Mouse (Mus musculus) urinary bladder, adult 2 months (tissue): ENCODE data around the gene Lsamp. TPM values are rescaled to one million over a fixed set of nuclear protein-coding genes. Genes with fewer than 3 reads are reported as not detected.
A peak's percentile ranks its signal among the peaks of the same experiment; 100 is the strongest.

ENCODE experiments used
- DNase-seq: peaks from one replicate; pipeline ENCODE4 v3.0.0; 2022; ENCODE audit warnings: low spot score
- polyA plus RNA-seq: library from polyadenylated mRNA; depleted of rRNA; stranded (reverse); fragments of >200 nt; gene quantifications from 2 replicates; pipeline ENCODE4 v1.2.3, GENCODE M21; 2012; rRNA removed

Lsamp gene
- 4.7 and 9.3 TPM in 2 replicates for polyA plus RNA-seq

DNA sequence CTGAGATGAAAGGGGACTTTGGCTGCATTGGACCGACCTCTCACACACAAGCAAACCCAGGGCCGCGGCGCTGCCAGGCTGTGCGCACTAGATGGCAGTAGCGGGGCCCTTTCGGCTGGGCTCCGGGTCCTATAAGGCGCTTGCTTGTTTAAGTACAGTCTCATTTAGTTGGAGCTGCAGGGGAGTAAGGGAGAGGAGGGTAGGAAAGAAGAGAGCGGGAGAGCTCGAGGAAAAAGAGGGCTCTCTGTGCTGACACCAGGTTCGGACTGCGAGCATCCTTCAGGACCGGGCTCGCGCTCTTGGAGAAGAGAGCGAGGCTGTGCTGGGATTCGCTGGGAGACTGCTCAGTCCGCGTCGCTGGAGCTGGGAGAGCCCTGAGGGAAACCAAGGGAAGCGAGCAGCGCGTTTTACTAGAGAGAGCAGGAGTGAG lies at the start of gene Lsamp:
Gene Lsamp, plus strand, starts transcription at position 157 of the 430 bp plus-strand sequence.
- peak; percentile 27 for DNase-seq

DNA sequence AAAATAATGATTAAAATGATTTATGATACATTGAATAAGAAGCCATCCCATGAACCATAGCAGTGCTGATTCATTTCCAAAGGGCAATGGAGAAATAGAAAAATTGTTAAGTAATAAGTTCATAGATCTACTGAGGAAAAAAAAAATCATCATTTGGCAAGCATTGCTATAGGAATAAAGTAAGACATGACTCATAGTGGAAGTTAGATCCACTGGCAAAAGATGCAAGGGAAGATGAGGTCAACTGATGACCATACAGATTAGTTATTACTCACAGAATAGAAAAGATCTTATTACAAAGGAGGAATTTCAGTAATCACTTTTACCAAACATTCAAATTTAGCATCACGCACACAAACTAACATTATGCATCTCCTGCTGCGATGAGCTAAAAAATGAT lies 26.5 kb upstream of the Lsamp start:
- DNase-seq = no peak

DNA sequence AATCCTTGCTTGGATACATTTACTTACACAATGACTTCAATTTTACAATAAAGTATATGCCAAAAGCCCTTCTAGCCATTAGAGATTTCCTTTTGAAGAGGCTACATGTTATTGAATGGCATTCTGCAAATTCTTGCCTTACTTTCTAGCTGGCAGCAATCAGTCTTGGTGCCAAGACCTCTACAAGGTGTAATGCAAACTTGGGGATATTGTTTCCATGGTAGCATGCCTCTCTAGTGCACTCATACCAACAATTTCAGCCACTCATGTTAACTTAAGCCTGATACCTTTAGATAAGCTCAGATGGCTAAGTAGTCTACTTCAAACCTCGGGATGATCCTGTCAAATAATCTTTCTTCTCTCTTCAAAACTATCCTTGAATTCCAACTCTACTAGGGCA lies 11.4 kb upstream of the Lsamp start:
- DNase-seq = no peak

DNA sequence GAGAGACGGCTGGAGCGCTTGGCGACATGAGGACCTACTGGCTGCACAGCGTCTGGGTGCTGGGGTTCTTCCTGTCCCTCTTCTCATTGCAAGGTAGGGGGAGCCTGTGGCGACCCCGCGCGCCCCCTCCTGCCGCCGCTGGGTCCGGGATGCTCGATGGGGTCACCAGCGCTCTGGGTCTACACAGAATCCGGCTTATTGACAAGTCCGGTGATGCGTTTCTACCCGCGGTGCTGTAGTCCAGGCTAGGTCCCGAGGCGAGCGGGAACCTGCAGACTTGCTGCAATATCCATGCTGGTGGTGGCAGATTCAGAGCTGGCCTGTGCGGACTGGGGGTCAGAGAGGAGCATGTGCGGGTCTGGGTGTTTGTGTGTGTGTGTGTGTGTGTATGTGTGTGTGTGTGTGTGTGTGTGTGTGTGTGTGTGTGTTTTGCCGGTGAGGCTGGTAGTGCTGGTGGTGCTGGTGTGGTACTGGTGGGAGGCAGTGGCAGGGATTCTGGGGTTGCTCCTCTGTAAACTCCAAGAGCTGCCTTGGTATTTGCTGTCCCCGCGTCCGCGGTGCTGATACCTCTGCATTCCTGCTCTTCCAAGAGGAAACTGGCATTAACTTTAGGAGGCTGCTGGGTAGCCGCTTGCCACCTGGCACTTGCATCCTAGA lies 602 bp downstream of the Lsamp start:
- no peak for DNase-seq

DNA sequence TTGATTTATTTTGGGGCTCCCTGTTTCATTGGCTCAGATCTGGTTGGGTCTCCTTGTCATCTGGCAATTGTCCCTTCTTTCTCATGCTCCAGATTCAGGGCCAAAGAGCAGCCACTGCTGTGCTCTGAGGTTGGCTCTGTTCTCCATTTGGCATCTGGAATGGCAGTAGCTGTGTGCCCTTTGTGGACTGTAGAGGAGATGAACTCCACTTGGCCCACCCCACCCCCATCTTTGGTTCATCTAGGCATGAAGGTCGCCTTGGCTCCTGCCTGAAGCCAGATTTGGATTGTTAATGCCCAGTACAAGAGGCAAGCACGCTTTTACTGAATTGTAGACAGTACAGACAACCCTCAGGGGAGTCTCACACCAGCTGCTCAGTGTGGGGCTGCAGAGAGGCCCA lies 4.3 kb downstream of the Lsamp start:
- no peak for DNase-seq

DNA sequence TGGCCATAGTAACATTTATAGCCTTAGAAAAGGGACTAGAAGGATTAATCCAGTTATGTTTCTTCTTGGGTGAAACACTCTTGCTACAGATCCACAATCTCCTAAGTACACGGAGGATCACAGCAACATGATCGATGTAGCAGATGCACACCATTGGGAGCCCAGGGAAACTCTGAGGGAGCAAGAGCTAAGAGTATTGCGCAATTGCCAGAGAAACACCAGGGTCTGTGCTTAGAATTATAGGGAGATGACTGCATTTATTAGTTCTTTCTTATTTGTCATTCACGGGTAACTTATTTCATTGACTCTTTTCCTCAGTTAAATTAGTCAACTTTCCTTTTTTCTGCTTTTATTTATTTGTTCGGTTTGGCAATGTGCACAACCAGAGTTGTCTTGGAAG lies 10.7 kb downstream of the Lsamp start:
- DNase-seq = no peak

DNA sequence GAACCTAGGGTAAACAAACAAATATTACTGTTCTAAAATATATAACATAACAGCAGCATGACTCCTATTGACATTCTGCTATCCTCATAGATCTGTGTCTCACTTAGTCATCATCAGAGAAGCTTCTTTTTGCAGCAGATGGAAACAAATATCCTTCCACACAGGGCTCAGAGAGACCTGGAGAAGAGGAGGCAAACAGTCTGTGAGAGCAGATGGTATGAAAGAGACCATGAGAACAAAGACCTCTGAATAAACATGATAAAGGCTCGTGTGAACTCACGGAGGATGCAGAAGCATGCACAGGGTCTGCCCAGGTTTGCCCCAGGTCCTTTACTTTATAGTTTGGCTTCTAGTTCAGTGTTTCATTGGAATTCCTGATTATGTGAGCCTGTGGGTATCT lies 24.6 kb downstream of the Lsamp start:
- no peak for DNase-seq

DNA sequence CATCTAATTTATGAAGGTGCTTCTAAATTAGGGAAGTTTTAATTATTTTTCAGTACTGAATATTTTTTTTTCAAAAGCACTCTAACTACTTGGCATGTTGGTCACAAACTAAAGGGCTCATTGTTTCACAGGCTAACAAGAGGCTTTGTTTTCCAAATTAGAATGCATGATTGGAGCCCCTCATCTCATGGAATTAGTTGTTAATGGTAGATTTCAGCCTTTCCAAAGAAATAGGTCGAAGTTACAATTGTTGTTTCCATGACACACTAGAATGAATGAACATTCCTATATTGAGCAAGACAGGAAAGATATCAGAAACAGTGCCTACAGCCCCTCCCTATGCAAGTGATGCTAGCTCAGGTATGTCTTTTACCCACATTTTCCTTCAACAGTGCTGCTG lies 26.9 kb downstream of the Lsamp start:
- DNase-seq = no peak

DNA sequence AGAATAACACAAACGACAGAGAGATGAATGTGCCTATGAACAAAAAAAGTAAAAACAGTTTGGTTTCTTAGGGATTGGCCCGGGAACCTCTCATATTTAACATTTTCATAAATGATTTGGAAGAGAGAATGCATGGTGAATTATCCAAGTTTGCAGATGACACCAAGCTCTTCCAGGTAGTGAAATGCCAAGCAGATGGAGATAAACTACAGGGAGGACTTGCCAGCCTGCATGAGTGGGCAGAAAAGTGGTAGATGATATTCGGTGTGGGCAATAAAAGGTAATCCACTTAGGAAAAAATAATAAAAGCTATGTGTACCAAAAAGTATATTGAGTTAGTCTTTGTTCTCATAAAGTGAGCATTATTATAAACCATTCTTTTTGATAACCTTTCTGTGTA lies 38.5 kb downstream of the Lsamp start:
- no peak for DNase-seq

DNA sequence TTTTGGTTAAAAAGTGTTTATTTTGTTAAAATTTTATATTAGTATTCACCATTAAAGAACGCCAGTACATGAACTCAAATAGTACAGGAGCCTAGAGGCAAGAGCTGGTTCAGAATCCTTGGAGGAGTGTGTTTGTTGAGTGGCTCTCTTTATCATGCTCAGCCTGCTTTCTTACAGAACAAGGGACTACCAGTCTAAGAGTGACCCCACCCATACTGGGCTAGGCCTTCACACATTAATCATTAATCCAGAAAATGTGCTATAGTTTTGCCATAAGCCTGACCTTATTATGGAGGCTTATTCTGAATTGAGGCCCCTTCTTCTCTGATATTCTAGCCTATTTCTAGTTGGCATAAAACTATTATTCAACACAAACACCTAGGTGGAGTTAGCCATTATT lies 52.6 kb downstream of the Lsamp start:
- DNase-seq = no peak

DNA sequence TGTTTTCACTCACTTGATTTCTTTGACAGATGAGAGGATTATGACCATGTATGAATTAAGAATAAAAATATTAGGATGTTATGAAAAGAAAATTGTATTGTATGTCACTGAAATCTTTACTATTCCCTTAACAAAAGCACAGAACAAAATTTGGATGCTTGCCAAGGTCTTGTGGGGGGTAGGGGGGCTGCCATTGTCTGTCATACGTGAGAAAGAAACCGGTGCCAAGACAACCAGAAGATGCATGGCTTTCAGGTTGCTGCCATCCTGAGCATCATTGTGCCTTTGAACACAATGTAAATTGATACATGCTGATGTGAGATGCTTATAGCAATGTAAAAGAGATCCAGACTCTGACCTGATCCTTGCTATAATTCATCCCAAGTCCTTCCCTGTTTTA lies 75.4 kb downstream of the Lsamp start:
- DNase-seq = no peak

DNA sequence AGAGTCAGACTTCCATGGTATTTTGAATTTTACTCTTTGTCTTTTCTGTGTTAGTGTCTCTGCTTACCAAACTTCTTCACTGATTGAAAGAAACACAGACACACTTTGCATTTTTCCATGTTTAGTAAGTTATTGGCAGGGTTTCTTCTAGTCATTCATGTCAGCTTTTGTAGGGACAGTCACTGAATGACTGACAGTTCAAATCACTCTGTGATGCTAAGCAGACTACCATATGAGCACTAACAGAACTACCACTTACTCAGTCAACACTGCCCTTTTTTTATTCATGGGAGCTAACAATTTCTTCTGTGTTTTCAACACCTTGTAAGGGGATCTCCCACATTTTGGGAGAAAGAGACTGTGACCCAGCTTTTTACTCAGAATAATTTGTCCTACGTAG lies 75.8 kb downstream of the Lsamp start:
- no peak for DNase-seq

DNA sequence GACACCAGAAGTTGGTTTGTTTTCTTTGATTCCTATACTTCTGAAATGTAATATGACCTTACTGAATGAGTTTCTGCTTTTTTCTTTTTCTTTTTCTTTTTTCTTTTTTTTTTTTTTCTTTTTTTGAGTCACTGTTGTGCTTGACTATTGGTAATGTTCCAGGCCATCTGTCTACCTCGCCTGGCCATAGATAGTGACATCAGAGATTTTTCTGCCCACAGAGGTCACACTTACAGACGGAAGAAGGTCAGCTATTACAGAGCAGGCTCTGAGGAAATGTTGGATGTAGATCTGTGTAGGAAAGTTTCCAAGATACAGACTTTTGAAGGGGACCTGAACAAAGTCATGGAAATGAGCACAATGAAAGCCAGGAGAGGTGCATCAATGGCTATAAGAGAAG lies 76.3 kb downstream of the Lsamp start:
- no peak for DNase-seq

DNA sequence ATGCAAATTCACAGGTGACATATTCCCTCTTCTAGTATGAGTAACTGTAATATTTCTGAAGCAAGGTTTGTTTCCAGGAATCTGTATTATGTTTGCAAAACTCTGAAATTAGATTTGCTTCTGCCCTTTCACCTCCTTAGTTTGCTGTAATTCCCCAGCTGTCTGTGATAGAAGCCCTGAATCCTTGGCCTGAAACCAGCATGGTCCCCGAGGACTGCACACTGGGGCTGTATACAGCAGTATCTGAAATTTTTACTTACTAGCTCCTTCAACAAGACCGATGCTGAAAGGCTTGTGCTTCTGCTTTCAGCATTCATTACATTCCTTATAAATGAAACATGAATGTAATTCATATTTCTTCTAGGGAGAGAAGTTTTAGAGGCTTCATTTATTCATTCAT lies 91.4 kb downstream of the Lsamp start:
- DNase-seq = no peak

DNA sequence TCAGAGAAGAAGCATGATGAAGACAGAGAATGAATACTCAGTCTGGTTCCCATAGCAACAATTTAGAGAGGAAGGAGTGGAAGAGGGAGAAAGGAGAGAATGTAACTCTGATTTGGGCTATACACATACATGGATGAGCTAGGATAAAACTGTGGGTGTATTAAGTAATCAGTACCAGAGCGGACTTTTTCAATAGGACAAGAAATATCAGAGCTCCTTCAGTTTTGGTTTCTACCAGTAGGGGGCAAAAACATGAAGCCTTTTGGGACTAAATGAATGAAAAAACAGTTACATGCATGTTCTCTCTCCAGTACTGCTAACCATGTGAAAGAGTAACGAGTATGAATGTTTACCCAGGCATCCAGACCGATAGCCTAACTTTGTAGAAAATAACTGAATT lies 96.1 kb downstream of the Lsamp start:
- no peak for DNase-seq

DNA sequence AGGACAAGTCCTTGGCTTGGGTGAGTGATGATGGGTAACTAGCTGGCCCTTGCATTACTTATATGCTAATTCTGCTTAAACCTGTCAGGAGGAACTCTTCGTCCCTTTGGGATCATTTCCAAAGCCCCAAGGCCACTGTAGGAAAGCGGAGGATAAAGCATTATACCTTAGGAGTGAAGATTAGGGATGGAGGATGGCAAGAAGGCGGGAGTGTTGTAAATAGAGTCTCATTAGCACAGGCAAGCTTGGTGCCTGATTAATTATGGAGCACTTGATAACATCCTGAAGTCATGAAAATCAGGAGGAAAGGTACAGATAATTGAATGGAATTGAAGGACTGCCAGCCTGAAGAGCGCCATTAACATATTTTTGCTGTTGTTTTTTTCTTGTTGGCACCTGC lies 120.2 kb downstream of the Lsamp start:
- no peak for DNase-seq

DNA sequence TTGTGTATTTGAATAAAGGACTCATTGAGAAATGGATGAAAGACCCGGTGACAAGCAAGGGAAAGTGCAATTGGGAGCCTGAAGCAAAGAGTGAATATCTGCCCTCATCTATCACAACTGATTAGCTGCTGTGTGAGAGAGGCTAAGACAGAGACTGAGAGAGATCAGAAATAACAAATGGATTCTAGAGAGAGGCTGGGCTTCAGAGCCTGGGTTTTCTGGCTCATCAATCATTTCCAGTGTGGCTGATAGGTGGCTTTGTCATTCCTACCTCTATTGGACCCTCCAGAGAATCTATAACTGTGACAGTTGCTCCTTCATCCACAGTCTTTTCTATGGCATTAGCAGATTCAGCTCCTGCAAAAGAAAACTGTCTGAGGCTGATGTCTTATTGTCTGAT lies 198.8 kb downstream of the Lsamp start:
- DNase-seq = no peak

DNA sequence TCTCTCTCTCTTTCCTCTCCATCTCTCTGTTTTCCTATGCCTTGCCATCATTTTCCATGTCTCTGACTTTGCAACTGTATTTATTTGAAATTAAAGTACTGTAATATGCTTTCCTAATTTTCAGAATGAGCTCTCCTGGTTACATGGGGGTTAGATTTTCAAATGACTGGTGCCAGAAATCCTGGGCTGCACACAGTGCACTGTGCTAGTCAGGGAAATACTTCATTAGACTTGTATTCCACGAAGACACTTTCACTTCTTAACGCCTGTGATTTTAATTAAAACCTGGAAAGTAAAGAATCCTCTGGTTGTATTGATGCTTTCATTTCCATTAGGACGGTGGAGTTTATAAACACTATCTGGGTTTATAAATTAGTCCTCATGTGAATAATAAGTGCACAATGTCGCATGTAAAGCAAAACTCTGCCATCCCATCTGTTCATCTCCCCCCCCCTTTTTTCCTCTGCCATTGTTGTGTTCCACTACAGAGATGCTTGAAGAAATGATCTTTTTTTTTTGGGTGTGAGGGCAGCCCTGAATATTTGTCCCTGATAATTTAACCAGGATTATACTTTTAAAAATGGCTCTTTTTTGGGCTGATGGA lies 203.9 kb downstream of the Lsamp start:
- DNase-seq = no peak

DNA sequence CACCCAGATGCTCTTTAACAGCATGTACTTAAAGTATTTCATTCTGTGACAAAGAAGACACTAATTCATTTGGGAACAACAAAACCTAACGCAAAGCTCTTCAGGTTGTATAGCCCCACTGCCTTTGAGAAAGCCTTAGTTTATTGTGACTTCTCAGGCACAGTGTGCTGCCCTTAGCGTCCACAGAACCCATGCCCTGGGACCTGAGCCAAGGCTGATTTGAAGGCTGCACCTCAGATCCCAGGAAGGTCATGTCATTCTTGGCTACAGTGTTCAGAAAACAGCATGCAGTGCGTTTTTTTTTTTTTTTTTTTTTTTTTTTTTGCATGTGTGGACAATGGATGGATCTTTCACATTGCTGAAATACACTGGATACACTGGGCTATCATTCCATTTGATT lies 210.2 kb downstream of the Lsamp start:
- no peak for DNase-seq

DNA sequence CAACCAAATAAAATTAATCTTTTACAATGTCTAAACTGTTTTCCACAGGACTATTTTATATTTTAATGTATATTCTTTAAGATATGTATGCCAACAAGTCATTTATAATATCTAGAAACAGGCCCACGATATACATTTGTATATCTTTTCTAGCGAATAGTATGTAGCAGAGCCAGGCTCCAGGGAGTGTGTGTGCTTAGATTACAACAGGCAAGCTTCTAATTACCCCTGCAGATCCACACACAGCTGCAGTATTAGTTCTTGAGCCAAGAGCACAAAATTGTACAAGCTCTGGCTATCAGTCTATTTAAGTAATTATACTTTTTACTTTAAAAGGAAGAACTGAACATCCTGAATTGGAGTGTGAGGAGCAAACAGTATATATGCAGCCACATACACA lies 210.7 kb downstream of the Lsamp start:
- no peak for DNase-seq

DNA sequence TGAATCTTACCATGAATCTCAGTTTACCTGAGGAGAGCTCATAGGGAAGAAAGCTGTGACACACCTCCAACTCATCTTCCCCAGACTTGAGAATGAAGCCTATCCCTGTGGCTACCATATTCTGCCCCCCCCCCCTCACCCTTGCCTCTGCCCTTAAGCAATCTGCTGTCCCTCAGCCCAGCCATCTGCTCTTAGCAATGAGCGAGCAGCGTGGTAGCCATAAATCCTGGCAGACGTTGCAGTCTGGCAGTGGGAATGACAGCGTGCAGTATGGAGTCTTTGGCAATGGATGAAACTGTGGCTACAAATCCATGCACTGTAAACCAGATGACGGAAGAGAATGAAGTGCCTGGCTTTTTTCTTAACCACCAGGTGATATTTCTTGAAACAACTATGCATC lies 244.5 kb downstream of the Lsamp start:
- DNase-seq = no peak

DNA sequence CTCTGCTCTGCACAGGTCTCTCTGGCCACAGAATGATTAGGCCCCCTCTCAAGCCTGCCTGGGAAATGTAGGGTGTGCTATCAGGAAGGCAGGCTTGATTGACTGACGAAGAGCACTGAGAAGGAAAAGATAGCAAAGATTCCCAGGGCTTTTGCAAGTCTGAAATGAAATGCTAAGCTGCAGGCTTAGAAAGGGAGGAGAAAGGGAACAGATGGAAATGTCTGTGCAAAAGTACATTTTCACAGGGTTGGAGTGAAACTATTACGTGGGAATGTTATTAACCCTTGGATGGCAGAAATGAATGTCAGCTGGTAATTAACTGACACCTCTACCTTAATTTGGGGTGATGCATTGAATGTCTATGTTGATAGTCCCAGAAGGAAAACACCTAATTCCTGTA lies 248.9 kb downstream of the Lsamp start:
- no peak for DNase-seq

DNA sequence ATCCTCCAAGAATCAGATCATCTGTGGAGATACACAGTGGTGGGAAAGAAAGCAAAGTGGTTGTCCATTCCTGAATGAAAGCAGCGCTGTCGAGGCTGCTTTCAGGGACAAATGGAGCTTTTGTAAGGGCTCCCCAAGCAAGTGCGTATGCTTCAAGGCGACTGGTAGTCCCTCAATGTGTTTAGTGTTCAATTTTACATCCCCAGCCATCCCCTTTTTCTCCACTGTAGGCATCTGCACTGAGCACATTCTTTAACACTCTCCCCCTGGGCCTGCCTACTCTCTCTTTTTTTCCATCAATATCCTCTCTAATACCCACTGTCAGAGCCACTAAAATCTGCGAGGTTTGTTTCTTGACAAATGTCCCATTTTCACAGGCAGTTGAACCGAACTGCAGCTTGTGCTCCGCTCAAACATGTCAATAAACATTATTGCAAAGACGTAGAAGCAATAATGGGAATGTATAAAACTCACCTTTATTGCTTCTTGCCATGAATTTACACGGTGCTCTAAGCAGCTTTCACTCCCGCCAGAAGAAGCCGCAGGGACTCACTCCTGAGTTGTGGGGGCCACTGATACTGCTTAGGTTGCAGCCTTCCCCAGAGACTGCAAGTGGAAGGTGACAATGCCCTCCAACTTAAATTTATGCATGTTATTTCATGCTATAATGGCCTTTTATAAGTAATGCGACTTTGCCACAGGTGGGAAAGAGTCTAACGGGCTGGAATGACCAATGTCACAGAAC lies 250.2 kb downstream of the Lsamp start:
- DNase-seq = no peak
